In genomic region chr13:28844495-28844894, GRCm38 (mm10) we compare ENCODE assay signal across 16 mouse cellular contexts.
A peak's percentile ranks its signal among the peaks of the same experiment; 100 is the strongest.
DNase-seq lines count a peak whose midpoint lies in the region; ATAC-seq and TF ChIP-seq lines count a peak whose summit lies in the region.
"Had no signal": no experiment of that assay in that cellular context is flagged by ENCODE, and none has a peak within 500 bp of the region (broad histone marks: within the 10 kb centered on the region; RNA-seq: fewer than 3 reads in every experiment).

No protein-coding gene starts in this region.

- no peaks in the 10 kb centered on the region for H3K27me3 ChIP-seq in intestine, embryonic 14.5 days (replicated peaks; ENCODE audit: control insufficient read depth, insufficient read depth, low read length)
- no peaks in the 10 kb centered on the region for H3K27me3 ChIP-seq in intestine, postnatal 0 days (replicated peaks; ENCODE audit: control insufficient read depth, insufficient read depth, low read length)
- H3K27me3 ChIP-seq in midbrain, embryonic 13.5 days: no peaks in the 10 kb centered on the region
- H3K27me3 ChIP-seq: liver, embryonic 13.5 days had no signal

- H3K27ac ChIP-seq in intestine, embryonic 14.5 days (ENCODE audit: low read depth): no peak overlapping the region
- H3K27ac ChIP-seq in intestine, postnatal 0 days (ENCODE audit: low read depth, low read length): no peak overlapping the region
- H3K27ac ChIP-seq in midbrain, embryonic 13.5 days: peak overlapping the region; percentile 11; the same call in 1 of the 2 replicates
- H3K27ac ChIP-seq: heart, adult 2 months; liver, embryonic 13.5 days had no signal

- no peaks in the 10 kb centered on the region for H3K36me3 ChIP-seq in intestine, embryonic 14.5 days (ENCODE audit: control insufficient read depth, insufficient read depth, low read length)
- no peaks in the 10 kb centered on the region for H3K36me3 ChIP-seq in intestine, postnatal 0 days (ENCODE audit: control insufficient read depth, insufficient read depth)
- H3K36me3 ChIP-seq in midbrain, embryonic 13.5 days: no peaks in the 10 kb centered on the region
- H3K36me3 ChIP-seq: liver, embryonic 13.5 days had no signal

- peaks cover 10% of the 10 kb centered on the region; the same call in 1 of the 2 replicates for H3K4me1 ChIP-seq in intestine, embryonic 14.5 days (replicated peaks; ENCODE audit: control insufficient read depth, insufficient read depth, low read length)
- no peaks in the 10 kb centered on the region for H3K4me1 ChIP-seq in intestine, postnatal 0 days (replicated peaks; ENCODE audit: control insufficient read depth, insufficient read depth, low read length)
- H3K4me1 ChIP-seq in midbrain, embryonic 13.5 days (replicated peaks): peaks cover 42% of the 10 kb centered on the region

- no peak for TF ChIP-seq CTCF in intestine, postnatal 0 days (IDR thresholded peaks at IDR 0.05; ENCODE audit: low read depth)

- no peak overlapping the region for H3K4me3 ChIP-seq in intestine, embryonic 14.5 days (ENCODE audit: low read depth, low read length)
- H3K4me3 ChIP-seq in intestine, postnatal 0 days (ENCODE audit: low read depth, low read length): no peak overlapping the region
- no peak overlapping the region for H3K4me3 ChIP-seq in midbrain, embryonic 13.5 days (replicated peaks)
- H3K4me3 ChIP-seq: heart, adult 2 months; liver, embryonic 13.5 days had no signal

- 88% methylated on average over 3 of the region's 3 CpGs for WGBS in intestine, embryonic 14.5 days
- 81% methylated on average over 3 of the region's 3 CpGs for WGBS in intestine, postnatal 0 days
- 41% methylated on average over 3 of the region's 3 CpGs for WGBS in midbrain, embryonic 13.5 days

- H3K9me3 ChIP-seq in intestine, embryonic 14.5 days (ENCODE audit: control insufficient read depth, low read length): no peaks in the 10 kb centered on the region
- H3K9me3 ChIP-seq in intestine, postnatal 0 days (ENCODE audit: control insufficient read depth): no peaks in the 10 kb centered on the region
- no peaks in the 10 kb centered on the region for H3K9me3 ChIP-seq in midbrain, embryonic 13.5 days
- H3K9me3 ChIP-seq: liver, embryonic 13.5 days had no signal

- no peak for ATAC-seq in intestine, embryonic 14.5 days (replicated peaks; ENCODE audit: low FRiP score, low TSS enrichment, low read depth)
- no peak for ATAC-seq in intestine, postnatal 0 days
- ATAC-seq in midbrain, embryonic 13.5 days: no peak

- H3K9ac ChIP-seq in intestine, embryonic 14.5 days (ENCODE audit: low read length): no peak overlapping the region
- no peak overlapping the region for H3K9ac ChIP-seq in intestine, postnatal 0 days (ENCODE audit: low read depth, low read length)
- H3K9ac ChIP-seq in midbrain, embryonic 13.5 days (replicated peaks): no peak overlapping the region
- H3K9ac ChIP-seq: liver, embryonic 13.5 days had no signal

- DNase-seq in intestine, embryonic 14.5 days (ENCODE audit: low spot score): peak; percentile 40
- DNase-seq in ZHBTc4 (ENCODE audit: low read depth, low spot score) (peak; percentile 30), MN1 (ENCODE audit: low spot score) (no peak)
- peak; percentile 46 for DNase-seq in forelimb bud, embryonic 11.5 days (ENCODE audit: low read depth, low spot score)
- DNase-seq in layer of hippocampus, postnatal 25 days (ENCODE audit: extremely low spot score in 1 of 2, low spot score in 1 of 2): no peak
- DNase-seq in left cerebral cortex, adult 9 months (ENCODE audit: low spot score in 2 of 2): no peak
- DNase-seq: adrenal gland, postnatal 14 days; heart, adult 2 months; heart, postnatal 14 days; kidney, postnatal 10 days; liver, embryonic 13.5 days; lung, postnatal 36 days; right cerebral cortex, adult 18-20 months; thymus, adult 2 months had no signal

- no peak overlapping the region for H3K4me2 ChIP-seq in intestine, embryonic 14.5 days (ENCODE audit: low read length)
- no peak overlapping the region for H3K4me2 ChIP-seq in intestine, postnatal 0 days (replicated peaks; ENCODE audit: low read depth)
- H3K4me2 ChIP-seq in midbrain, embryonic 13.5 days (replicated peaks): no peak overlapping the region
- H3K4me2 ChIP-seq: liver, embryonic 13.5 days had no signal

Comparison
In these comparisons a context has a peak if more than half of its experiments do, and no peak if none do; other contexts are left out.
1. DNase-seq: peak in intestine, embryonic 14.5 days (single experiment), ZHBTc4 (single experiment) and forelimb bud, embryonic 11.5 days (single experiment); none in MN1 (single experiment), layer of hippocampus, postnatal 25 days (0 of 2) and left cerebral cortex, adult 9 months (0 of 2).